Mouse (Mus musculus): ENCODE results near the gene Prl3c1. TPM values are rescaled to one million over a fixed set of nuclear protein-coding genes. Genes with fewer than 3 reads are reported as not detected.
"Not testable (repeated sequence)": the region's sequence is repeated elsewhere in the genome, so short reads cannot be mapped to it uniquely, and the experiment has no call there.

Prl3c1 gene
- total RNA-seq (2021) = not detected

GRCm38 (mm10) chr13:27196359-27196758, at the start of gene Prl3c1:
TSS of gene Prl3c1 (plus strand) at chr13:27196659.
- no peak for DNase-seq
- intact Hi-C loops (cut with DNase I) = no loop called here

GRCm38 (mm10) chr13:27148264-27148663, 48.2 kb upstream of the Prl3c1 start:
- intact Hi-C loops (cut with DNase I) = no loop called here
- no peak for DNase-seq

GRCm38 (mm10) chr13:27156490-27156889, 40.0 kb upstream of the Prl3c1 start, which contains the start of gene Prl3d3:
TSS of gene Prl3d3 (plus strand) at chr13:27156790.
- intact Hi-C loops (cut with DNase I); DNase-seq: not testable (repeated sequence)

DNA sequence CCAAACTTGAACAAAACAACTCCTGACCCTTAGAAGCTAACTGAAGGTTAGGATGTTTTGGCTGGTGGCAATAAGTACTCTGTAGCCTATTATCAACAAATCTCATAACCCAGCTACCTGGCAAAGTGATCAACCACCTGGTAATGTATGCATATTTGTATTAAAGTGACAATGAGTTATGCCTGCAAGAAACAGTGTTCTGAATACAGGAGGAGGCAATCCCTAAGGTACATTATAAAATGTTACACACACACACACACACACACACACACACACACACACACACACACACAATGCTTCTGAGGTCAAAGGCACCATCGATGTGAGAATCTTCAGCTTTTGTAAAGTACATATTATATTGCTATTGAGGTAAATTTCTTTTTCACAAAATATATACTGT, 45.1 kb downstream of the Prl3c1 start, which contains the start of gene Prl3b1:
Prl3b1 (plus strand) TSS at position 301 of the 400 bp plus-strand sequence.
- intact Hi-C loops (cut with DNase I) = no loop called here
- no peak for DNase-seq

Other genes with a start within 250 kb of the Prl3c1 start
- gene Prl, start 139.1 kb upstream of the Prl3c1 start, total RNA-seq (2021) = not detected
- gene Prl3d1, start 102.5 kb upstream of the Prl3c1 start, total RNA-seq (2021) = not detected
- not detected for gene Prl3d2, start 75.0 kb upstream of the Prl3c1 start, total RNA-seq (2021)
- gene Prl3d3, start 39.9 kb upstream of the Prl3c1 start, total RNA-seq (2021) = not detected
- not detected for gene Prl3b1, start 45.2 kb downstream of the Prl3c1 start, total RNA-seq (2021)
- gene Prl3a1, start 62.8 kb downstream of the Prl3c1 start, total RNA-seq (2021) = not detected
- not detected for gene Prl6a1, start 116.0 kb downstream of the Prl3c1 start, total RNA-seq (2021)
- not detected for gene Prl8a2, start 149.0 kb downstream of the Prl3c1 start, total RNA-seq (2021)
- gene Prl2b1, start 194.2 kb downstream of the Prl3c1 start, total RNA-seq (2021) = not detected
- not detected for gene Prl8a6, start 242.0 kb downstream of the Prl3c1 start, total RNA-seq (2021)

Measured in heart, postnatal 10 days (tissue).